Mouse (Mus musculus) liver (tissue): ENCODE results near the gene Ssh1.

Experiments used
- DNase-seq: peaks from one replicate; pipeline ENCODE4 v3.0.0-alpha.2; 2020; ENCODE audit warnings: mixed read lengths

The Ssh1 gene

DNA sequence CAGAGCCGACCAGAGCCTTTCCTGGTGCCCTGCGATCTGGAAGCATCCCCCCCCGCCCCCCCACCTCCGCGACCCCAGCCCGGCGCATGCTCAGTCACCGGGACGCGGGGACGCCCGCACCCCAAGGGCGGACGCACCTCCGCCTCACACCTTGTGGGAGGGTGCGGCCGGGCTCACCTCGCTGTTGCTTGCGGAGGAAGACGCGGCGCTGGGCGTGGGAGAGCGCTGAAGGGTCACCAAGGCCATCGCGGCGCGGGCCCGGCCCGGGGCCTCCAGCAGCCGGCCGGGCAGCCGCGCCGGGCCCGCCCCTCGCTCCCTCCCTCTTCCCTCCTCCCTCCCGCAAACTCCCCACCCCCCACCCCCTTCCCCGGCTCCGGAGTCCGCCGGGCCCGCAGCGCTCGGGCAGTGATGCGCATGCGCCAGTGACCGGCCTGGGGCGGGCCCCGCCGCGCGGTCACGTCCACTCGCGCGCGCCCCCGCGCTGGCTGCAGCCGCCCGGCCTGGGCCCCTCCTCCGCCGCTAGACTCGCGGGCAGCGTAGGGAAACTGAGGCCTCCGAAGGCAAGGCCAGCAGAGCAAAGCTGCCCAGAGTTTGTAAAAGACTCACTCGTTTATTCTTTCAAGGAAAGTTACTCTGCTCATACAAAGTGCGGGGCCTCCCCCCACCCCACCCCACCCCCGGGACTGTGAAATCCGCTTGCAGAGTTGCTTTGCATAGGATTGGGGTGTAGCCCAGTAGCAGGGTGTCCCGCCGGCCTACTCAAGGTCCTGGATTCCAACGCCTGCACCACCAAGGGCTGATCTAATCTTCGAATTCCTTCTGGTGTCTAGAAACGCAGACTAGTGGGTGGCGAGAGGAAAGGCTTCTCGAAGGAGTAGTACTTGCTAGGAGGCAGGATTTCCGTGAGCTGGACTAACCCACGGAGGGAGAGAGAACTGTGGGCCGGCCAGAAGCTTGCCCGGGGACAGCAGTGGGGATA lies at the start of gene Ssh1:
Gene Ssh1, minus strand, starts transcription at position 408 of the 979 bp plus-strand sequence.
- peak; percentile 92 for DNase-seq

DNA sequence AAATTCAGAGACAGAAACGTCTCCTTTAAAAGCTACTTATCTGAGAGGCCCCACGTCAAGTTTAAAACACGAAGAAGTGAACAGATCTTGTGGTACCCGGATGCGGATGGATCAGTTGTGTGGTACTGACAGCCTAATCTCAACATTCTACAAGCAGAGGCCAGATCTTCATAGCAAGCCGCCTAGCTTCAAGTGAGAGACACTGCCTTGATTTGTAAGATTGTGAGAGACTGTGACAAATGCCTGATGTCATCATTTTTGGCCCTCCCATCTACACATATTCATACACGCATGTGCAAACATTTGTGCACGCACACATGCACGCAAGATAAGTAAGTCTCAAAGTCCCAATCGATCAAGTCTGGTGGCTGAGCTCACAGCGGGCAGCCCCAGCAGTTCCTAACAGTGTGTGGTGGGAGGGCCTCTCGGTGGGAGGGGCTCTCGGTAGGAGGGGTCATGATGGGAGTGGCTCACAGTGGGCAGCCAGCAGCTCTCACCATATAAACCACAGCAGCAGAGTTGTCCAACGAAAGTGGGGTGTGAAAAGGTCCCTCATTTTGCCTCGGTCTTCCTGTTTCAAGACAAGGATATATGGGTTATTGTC lies 47.7 kb upstream of the Ssh1 start:
- peak; percentile 65 for DNase-seq

DNA sequence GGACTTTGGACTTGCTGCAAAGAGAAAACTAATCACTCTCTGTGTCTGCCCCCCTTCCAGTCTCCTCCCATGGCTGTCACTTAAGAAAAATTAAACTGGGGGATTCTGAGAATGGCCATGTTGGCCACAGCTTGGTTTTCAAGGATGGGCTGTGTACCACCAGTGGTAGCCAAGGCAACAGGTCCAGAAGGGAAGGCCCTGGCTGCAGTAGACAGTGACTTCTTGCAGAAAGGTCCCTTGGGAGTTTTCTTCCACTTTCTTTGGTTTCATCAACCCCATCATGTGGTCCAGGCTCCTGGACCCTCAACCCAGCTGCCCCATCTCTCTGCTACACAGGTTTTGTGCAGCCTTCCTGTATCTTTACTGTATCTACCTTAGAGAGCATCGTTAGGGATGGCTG lies 47.2 kb upstream of the Ssh1 start:
- DNase-seq: no peak

DNA sequence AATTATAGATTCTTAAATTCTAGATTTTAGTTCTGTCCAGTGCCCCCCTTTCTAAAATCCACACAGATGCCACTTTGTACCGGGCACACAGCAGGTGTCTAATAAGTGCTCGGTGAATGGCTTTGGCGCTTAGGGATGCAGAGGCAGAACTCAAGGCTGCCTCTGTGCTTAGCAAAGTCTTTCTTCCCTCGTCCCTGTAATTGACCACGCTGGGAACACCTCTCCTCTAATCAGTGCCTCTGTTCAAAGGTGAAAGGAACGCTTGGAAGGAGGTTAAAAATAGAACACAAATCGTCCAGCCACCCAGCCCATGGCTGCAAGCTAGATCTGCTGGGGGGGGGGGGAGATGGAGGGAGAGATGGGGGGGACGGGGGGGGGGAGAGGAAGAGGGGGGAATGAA lies 46.8 kb upstream of the Ssh1 start:
- DNase-seq: no peak

DNA sequence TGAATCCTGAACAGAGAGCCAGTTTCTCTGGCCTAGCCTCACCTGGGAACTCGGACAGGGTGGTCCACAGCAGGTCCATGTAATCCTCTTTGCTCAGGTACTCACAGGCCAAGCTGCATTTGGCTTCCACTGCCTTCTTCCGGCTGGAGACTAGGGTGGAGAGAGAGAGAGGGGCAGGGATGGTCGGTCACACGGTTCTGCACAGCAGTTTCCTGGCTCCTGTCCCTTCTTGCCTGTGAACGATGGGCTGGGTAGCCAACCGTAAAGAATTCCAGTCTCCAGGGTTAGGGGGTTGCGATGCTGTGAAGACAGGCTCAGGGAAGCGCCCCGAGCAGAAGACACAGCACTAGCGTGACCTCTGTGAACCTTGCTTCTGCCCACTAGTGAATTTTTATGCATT lies 41.4 kb upstream of the Ssh1 start:
- DNase-seq: no peak

DNA sequence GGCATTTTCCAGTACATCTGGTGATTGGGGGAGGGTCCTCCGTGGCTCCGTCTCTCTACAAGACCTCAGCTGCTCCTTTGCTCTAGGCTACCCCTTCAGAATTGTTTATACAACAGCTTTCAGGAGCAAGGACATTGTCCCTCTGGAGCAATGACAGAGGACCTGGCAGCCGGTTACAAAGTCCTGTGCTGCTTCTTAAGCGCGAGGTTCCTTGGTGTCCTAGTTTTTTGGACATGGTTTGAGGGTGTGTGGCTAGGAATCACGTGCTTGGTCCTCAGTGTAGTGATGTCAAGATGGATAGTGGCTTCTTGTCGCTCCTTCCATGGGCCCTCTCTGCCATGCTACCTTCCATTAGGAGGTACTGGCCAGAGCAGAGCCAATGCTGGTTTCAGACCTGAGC lies 40.7 kb upstream of the Ssh1 start:
- no peak for DNase-seq

DNA sequence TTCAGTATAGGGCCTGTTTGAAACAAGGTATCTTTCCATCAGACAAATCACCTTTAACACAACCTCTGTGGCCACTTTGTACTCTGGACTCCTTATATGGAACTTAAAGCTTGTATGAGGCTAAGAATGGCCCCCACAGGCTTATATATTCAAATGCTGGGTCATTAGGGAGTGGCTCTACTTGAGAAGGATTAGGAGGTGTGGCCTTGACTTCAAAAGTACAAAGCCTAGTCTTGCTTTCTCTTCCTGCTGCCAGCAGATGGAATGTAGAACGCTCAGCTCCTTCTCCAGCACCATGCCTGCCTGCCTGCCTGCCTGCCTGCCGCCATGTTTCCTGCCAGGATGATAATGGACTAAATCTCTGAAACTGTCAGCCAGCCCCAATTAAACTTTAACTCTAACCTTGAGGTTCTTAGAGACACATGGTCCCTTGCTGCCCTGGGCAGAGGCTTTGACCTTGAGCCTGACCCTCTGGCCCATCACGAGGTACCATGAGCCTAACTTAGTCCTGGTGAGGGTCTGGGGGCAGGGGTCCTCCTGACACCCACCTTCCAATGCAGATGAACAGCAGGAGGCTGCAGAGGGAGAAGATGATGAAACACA lies 38.6 kb upstream of the Ssh1 start:
- DNase-seq: no peak

DNA sequence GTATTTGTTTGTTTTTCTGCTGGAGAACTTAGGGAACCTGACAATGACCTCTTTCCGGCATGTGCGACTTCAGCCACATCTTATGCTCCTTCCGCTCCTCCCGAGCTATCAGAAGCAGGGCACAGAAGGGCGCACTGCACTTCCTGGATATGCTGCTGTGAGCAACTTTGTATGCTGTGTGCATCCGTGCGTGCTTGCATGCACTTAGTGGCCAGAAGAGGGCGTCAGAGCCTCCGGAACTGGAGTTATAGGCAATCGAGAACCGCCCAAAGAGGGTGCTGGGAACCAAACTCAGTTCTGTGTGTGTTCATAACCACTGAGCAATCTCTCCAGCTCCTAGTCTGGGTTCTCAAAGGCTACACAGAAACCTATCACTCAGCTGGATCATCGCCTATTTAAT lies 37.0 kb upstream of the Ssh1 start:
- DNase-seq: no peak

DNA sequence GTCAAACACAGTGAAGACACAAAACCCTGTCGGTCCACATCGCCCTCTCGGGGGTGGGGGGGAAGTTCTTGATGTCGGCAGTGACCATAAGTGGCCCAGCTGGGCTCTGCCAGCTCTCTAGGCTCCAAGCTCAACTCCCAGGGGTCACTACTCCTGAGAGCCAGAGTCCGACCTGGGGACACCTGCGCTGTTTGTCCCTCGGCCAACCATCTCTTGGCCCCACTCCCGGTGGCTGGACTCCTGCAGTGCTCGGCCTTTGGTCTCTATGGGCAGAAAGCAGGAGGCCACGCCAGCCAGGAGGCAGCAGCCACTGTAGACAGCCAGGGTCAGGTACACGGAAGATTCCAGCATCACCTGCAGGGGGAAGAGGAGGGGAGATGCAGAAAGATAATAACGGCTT lies 34.4 kb upstream of the Ssh1 start:
- DNase-seq: no peak

DNA sequence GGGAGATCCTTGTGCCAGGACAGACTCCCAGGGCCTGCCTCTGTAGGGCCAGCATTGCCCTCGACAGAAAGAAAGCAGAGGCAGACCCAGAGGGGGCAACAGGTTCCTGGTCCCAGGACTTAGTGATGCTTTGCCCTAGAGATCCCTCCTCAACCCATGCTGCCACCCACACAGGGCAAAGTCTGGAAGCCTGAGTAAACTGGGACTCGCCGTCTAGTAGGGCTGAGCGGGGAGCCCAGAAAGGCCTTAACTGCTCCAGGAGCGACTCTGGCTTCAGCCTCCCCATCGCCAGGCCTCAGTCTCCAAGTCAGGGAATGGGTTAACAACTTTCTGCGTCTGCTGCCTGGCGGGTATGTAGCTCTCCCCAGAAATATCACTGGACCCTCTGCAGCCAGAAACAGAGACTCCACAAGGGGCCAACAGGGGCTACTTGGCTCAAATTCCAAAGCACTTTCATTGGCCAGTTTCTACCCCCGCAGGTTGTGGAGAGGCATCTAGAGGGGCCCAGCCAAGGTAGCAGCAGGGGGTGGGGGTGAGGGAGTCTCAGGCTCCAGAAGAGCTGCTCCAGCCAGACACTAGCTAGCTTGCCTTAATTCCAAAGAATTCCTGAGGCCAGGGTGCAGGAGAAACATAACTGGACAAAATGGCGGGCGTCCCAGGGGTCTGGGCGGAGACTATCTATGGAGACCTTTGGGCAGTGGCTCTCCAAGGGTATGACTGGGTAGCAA lies 33.7 kb upstream of the Ssh1 start:
- no peak for DNase-seq

DNA sequence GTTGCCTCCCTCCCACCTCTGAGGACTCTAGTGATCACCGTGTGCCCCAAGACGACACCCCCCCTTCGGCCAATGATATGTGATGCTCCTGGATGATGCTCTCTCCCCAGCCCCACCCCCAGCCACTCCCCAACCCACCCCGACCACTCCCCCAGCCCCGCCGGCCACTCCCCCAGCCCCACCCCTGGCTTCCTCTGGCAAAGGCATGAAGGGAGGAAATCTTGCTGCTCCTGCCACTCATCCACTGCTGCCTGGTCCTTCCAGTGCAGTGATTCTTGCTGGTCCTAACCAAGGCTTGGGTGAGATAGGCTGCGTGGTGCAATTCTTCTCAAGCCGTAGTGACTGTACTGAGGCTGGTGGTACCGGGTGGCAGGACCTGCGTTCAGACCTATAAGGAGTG lies 31.2 kb upstream of the Ssh1 start:
- DNase-seq: peak; percentile 40

DNA sequence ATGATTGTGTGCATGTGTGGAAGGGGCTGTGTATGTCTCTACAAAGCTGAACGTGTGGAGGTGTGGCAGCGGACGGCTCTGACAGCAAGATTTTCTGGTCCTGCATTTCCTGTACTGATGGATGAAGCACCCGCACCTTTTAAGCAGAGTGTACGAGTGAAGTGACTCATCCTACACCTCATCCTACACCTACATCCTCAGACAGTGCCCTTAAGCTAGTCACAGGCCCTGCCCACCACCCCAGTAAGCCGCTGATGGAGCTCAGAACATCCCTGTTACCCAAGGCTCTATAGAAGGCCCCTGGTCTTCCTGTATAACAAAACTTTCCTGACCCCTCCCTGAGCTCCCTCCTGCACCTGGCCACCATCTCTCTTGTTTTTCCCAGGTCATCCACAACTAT lies 30.7 kb upstream of the Ssh1 start:
- no peak for DNase-seq

DNA sequence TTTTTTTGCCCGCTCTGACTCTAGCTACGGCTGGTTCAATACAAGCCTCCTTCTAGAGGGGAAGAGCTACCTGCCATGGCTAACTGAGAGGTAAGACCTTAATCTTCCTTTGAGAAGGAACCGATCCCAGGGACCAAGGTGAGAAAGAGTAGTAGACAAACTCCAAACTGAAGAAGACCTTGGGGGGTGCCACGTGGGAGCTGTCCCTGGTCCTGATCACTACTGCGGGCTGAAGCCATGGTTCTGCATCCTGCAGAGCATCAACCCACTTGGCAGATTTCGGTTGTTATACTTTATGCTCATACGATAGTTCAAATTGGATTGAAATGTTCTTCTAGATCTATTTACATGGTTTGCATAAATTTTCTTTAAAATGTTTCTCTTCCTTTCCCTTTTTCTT lies 21.4 kb upstream of the Ssh1 start:
- peak; percentile 41 for DNase-seq

DNA sequence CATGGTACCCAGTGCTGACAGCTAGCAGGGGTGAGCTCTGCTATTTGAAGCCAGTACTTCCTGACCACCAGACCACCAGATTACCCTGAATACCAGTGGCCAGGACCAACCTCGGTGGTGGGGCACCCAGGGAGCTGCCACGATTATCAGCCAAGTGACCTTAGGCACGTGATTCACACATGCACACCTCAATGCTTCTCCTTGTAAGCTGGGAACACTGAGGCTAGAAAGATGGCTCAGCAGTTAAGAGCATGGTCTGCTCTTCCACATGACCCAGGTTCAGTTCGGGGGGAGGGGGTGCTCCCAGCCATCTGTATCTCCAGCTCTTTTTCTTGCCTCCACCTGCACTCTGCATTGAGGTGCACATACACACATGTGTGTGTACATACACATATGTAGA lies 15.4 kb upstream of the Ssh1 start:
- no peak for DNase-seq

DNA sequence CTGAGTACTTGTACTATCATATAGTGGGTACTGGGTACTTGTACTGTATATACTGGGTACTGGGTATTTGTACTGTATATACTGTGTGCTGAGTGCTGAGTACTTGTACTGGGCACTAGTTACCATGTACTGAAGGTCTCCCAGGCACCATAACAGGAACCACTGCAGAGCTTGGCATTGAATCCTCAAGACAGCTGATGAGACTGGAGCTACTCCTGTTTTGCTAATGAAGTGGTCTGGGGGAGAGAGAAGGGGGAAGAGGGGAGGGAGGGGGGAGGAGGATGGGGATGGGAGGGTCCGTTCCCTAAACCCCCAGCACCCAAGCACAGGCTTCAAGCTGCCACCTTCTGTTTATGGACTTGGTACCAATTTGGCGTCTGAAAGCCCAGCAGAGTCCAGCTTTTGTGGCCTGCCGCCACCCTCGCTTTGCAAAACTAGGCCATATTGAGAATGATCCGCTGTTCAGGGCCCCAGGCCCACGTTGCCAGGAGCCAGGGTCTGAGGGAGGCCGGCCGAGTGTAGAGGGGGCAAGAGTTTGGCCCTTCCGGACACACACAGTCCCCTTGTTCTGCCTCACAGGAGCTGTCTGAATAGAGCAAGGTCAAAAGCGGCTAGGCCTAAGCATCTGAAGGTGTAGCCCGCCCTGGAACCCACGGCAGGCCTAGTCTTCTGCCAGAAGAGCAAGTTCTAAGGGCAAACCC lies 14.2 kb upstream of the Ssh1 start:
- no peak for DNase-seq

DNA sequence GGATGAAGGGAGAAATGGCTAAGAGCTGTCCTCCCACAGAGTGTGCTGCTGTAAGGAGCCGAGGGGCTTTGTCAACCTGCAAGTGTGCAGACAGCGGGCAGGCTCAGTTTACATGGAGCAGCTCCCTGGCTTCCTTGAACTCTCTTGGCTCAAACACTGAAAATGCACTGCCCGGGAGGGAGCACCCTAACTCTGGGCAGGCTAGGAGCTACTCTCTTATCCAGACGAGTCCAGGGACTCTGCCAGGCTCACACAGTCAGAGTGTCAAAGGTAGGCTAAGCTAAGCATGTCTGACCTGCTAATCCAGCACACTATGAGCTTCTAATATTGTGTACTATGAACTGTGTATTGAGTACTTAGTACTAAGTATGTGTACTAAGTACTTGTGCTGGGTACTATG lies 13.3 kb upstream of the Ssh1 start:
- no peak for DNase-seq

DNA sequence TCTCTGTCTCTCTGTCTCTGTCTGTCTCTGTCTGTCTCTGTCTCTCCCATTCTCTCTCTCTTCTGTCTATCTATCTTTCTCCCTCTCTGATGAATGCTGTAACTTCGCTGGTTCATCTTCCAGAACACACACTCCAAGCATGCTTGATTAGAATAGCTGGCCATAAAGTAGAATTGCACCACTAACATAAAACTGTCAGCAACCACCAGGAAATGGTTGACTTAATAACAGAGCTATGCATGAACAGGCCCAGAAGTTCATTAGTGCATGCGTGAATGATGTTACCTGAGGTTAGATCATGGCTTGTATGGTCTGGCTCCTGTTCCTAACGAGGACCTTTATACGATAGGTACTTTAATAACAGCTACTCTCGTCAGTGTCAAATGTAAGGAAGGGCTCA lies 11.4 kb upstream of the Ssh1 start:
- no peak for DNase-seq

DNA sequence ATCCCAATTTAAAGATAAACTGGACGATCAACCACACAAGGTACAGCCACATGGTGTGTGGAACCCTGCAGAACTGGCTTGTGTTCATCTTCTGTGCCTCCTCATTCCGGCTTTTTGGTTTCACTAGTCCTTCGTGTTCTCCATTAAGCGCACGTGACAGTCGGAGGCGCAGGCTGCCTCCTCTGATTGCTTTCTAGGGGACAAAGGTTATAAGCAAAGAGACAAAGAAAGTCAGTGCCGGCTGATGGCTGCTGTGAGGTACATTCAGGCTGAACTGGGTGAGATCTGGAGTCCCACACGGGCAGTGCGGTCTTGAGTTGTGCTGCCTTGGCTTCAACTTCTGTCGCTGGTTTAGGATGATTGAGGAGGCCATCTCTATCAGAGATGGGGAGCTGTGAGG lies 10.9 kb upstream of the Ssh1 start:
- DNase-seq: no peak

DNA sequence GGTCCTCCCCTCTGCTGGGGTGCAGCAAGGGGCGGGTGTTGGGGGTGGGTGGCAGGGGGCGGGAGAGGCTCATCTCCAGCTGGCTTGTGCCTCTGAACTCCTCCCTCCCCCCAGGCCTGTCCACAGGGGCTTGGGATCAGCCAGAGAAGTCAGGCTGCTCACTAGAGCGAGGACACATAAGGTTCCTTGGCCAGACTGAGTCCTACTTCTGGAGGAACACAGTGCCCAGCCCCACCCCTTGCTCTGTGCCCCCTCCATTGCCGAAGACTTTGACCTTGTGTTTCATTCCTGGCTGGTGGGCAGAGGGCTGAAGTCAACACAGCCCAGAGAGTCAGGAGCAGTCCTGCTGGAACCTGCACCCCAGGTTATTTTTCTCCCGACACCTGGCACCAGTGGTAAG lies 9.8 kb upstream of the Ssh1 start, which contains the start of gene Dao:
Gene Dao, plus strand, starts transcription at position 162 of the 400 bp plus-strand sequence.
- no peak for DNase-seq

DNA sequence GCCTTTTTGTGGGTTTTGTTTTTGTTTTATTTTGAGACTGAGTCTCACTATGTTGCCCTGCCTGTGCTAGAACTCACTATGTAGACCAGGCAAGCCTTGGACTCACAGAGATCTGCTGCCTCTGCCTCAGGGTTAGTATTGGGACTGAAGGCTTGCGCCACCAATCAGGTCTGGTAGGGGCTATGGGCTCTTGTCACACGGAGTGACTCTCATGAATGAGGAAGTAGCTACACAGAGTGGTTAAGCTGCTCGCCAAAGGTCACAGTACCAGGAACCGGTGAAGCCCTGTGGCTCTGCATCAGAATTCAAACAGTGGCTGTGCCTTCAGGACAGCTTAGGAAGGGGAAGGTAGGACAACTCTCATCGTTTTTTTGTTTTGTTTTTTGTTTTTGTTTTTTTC lies 5.7 kb upstream of the Ssh1 start:
- DNase-seq: peak; percentile 16

DNA sequence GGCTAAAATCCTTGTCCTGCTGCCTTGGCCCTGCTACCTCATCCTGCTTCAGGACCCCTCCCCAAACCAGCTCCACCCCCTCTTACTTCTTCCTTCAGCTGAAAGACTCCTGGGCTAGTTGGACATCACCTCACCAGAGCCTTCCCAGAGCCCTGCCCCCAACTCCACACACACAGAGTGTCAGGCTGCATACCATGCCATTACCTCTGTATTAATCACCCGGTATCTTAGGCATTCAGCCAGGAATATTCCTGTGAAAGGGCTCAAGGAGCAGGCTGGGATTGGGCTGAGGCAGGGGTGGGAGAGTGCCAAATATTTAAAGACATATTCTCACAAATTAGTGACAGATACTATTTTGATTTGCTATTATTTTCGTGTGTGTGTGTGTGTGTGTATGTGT lies 2.8 kb upstream of the Ssh1 start:
- DNase-seq: no peak

DNA sequence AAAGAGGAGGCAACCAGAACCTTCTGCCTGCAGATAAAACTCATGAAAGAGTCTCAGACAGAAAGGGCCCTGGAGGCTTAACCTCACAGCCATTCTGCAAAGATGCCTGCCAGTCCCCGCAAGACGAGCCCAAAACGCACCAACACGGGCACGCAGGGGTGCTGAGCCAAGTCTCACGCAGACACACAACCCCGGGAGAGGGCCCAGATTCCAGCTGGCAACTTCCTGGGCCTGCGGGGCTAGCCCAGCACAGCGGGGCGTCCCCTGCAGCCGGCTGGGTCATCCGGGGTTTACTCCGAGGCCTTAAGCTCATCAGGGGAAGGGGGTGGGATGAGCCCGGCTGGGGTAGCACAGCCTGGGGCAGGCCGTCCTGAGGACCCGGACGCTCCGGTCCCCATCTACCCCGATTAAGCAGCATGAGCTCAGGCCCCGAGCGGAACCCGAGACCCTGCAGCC lies 635 bp downstream of the Ssh1 start:
- peak; percentile 56 for DNase-seq
